Mouse (Mus musculus): Measurements from ENCODE around the gene Def8. TPM values are rescaled to one million over a fixed set of nuclear protein-coding genes. Genes with fewer than 3 reads are reported as not detected.

The Def8 gene
- 13.0 and 14.8 TPM in 2 replicates for polyA plus RNA-seq (2015; fragmentation: Nextera tagmentation; extraction: Ambion mirVana)

- DNase-seq (no peak), ATAC-seq (ENCODE audit: low read depth) (no peak)
- Histone ChIP-seq H3K9ac (no peak within 1 kb of the TSS), H3K9me3 (replicated peaks) (peaks cover 22% of the 10 kb centered on the region), H3K27me3 (no peaks in the 10 kb centered on the region), H3K4me1 (replicated peaks) (peaks cover 13% of the 10 kb centered on the region), H3K4me3 (replicated peaks) (peak within 1 kb of the TSS; percentile 21), H3K4me2 (peak within 1 kb of the TSS; percentile 51), H3K27ac (no peak within 1 kb of the TSS), H3K36me3 (peaks cover 4% of the 10 kb centered on the region; the same call in 1 of the 2 replicates)
- 66% methylated on average over 7 of the region's 7 CpGs for WGBS (ENCODE audit: insufficient replicate concordance)
Observed at GRCm38 (mm10) chr8:123423441-123423840, at the start of gene Def8. Def8 (plus strand) TSS chr8:123423527.

- peak overlapping the region; percentile 87 for H3K4me3 ChIP-seq (replicated peaks)
- no peaks in the 10 kb centered on the region for H3K9me3 ChIP-seq (replicated peaks)
- ATAC-seq (ENCODE audit: low read depth) = peak; percentile 74
- H3K4me2 ChIP-seq = peak overlapping the region; percentile 92
- peaks cover 37% of the 10 kb centered on the region for H3K4me1 ChIP-seq (replicated peaks)
- under 1% methylated on average over 20 of the region's 20 CpGs for WGBS (ENCODE audit: insufficient replicate concordance)
- H3K36me3 ChIP-seq = peaks cover 17% of the 10 kb centered on the region
- no peaks in the 10 kb centered on the region for H3K27me3 ChIP-seq
- H3K9ac ChIP-seq = peak overlapping the region; percentile 91
- peak overlapping the region; percentile 93 for H3K27ac ChIP-seq
- DNase-seq = peak; percentile 91
Observed at GRCm38 (mm10) chr8:123374239-123374578, 49.1 kb upstream of the Def8 start.

- 85% methylated on average over 10 of the region's 10 CpGs for WGBS (ENCODE audit: insufficient replicate concordance)
- ATAC-seq (ENCODE audit: low read depth) (no peak), DNase-seq (no peak)
- no peak overlapping the region for H3K4me3 ChIP-seq (replicated peaks)
- H3K27me3 ChIP-seq = no peaks in the 10 kb centered on the region
- H3K9ac ChIP-seq = 0 out of 2 replicates have a peak overlapping the region, but pooled peaks have one; percentile 91
- H3K4me2 ChIP-seq = no peak overlapping the region
- peaks cover 33% of the 10 kb centered on the region for H3K4me1 ChIP-seq (replicated peaks)
- H3K9me3 ChIP-seq (replicated peaks) = no peaks in the 10 kb centered on the region
- H3K36me3 ChIP-seq = peaks cover 24% of the 10 kb centered on the region
- H3K27ac ChIP-seq = no peak overlapping the region
Observed at GRCm38 (mm10) chr8:123375701-123376100, 47.6 kb upstream of the Def8 start.

- Histone ChIP-seq H3K36me3 (peaks cover 28% of the 10 kb centered on the region), H3K4me1 (replicated peaks) (peaks cover 33% of the 10 kb centered on the region), H3K4me2 (no peak overlapping the region), H3K27me3 (no peaks in the 10 kb centered on the region), H3K9ac (no peak overlapping the region), H3K9me3 (replicated peaks) (no peaks in the 10 kb centered on the region), H3K27ac (no peak overlapping the region), H3K4me3 (replicated peaks) (no peak overlapping the region)
- ATAC-seq (ENCODE audit: low read depth) (no peak), DNase-seq (no peak)
- WGBS (ENCODE audit: insufficient replicate concordance) = 70% methylated on average over 8 of the region's 8 CpGs
Observed at GRCm38 (mm10) chr8:123376106-123376505, 47.2 kb upstream of the Def8 start.

GRCm38 (mm10) chr8:123381711-123382110 lies 41.6 kb upstream of the Def8 start:
- DNase-seq (no peak), ATAC-seq (ENCODE audit: low read depth) (no peak)
- Histone ChIP-seq H3K9me3 (replicated peaks) (no peaks in the 10 kb centered on the region), H3K36me3 (peaks cover 71% of the 10 kb centered on the region), H3K27ac (no peak overlapping the region), H3K4me2 (no peak overlapping the region), H3K27me3 (no peaks in the 10 kb centered on the region), H3K4me1 (replicated peaks) (no peaks in the 10 kb centered on the region), H3K4me3 (replicated peaks) (no peak overlapping the region), H3K9ac (no peak overlapping the region)
- WGBS (ENCODE audit: insufficient replicate concordance) = 82% methylated on average over 4 of the region's 4 CpGs

- H3K4me3 ChIP-seq (replicated peaks) = no peak overlapping the region
- no peak for ATAC-seq (ENCODE audit: low read depth)
- H3K4me1 ChIP-seq (replicated peaks) = no peaks in the 10 kb centered on the region
- H3K36me3 ChIP-seq = peaks cover 79% of the 10 kb centered on the region
- no peak overlapping the region for H3K4me2 ChIP-seq
- H3K27me3 ChIP-seq = no peaks in the 10 kb centered on the region
- no peak overlapping the region for H3K27ac ChIP-seq
- H3K9me3 ChIP-seq (replicated peaks) = no peaks in the 10 kb centered on the region
- 85% methylated on average over 8 of the region's 8 CpGs for WGBS (ENCODE audit: insufficient replicate concordance)
- H3K9ac ChIP-seq = no peak overlapping the region
- DNase-seq = no peak
Observed at GRCm38 (mm10) chr8:123382516-123382915, 40.8 kb upstream of the Def8 start.

- ATAC-seq (ENCODE audit: low read depth) (no peak), DNase-seq (no peak)
- H3K4me2 ChIP-seq = no peak overlapping the region
- peaks cover 94% of the 10 kb centered on the region for H3K36me3 ChIP-seq
- no peaks in the 10 kb centered on the region for H3K9me3 ChIP-seq (replicated peaks)
- no peaks in the 10 kb centered on the region for H3K27me3 ChIP-seq
- H3K4me1 ChIP-seq (replicated peaks) = no peaks in the 10 kb centered on the region
- no peak overlapping the region for H3K4me3 ChIP-seq (replicated peaks)
- no peak overlapping the region for H3K9ac ChIP-seq
- WGBS (ENCODE audit: insufficient replicate concordance) = 62% methylated on average over 9 of the region's 9 CpGs
- no peak overlapping the region for H3K27ac ChIP-seq
Observed at GRCm38 (mm10) chr8:123384883-123385540, 38.3 kb upstream of the Def8 start.

GRCm38 (mm10) chr8:123387041-123387440 lies 36.3 kb upstream of the Def8 start:
- Histone ChIP-seq H3K27ac (no peak overlapping the region), H3K4me3 (replicated peaks) (no peak overlapping the region), H3K4me2 (no peak overlapping the region), H3K9ac (no peak overlapping the region), H3K36me3 (peaks cover 99% of the 10 kb centered on the region), H3K9me3 (replicated peaks) (no peaks in the 10 kb centered on the region), H3K4me1 (replicated peaks) (no peaks in the 10 kb centered on the region), H3K27me3 (no peaks in the 10 kb centered on the region)
- 63% methylated on average over 3 of the region's 3 CpGs for WGBS (ENCODE audit: insufficient replicate concordance)
- DNase-seq = no peak
- no peak for ATAC-seq (ENCODE audit: low read depth)

- Histone ChIP-seq H3K9ac (no peak overlapping the region), H3K27ac (no peak overlapping the region), H3K4me1 (replicated peaks) (no peaks in the 10 kb centered on the region), H3K9me3 (replicated peaks) (no peaks in the 10 kb centered on the region), H3K36me3 (peaks cover 99% of the 10 kb centered on the region), H3K4me3 (replicated peaks) (no peak overlapping the region), H3K27me3 (no peaks in the 10 kb centered on the region), H3K4me2 (no peak overlapping the region)
- WGBS (ENCODE audit: insufficient replicate concordance) = 82% methylated on average over 8 of the region's 8 CpGs
- ATAC-seq (ENCODE audit: low read depth) (no peak), DNase-seq (no peak)
Observed at GRCm38 (mm10) chr8:123387801-123388200, 35.5 kb upstream of the Def8 start.

- no peaks in the 10 kb centered on the region for H3K27me3 ChIP-seq
- no peak overlapping the region for H3K4me3 ChIP-seq (replicated peaks)
- H3K36me3 ChIP-seq = peaks cover 99% of the 10 kb centered on the region
- H3K9ac ChIP-seq = no peak overlapping the region
- no peak for DNase-seq
- no peak overlapping the region for H3K27ac ChIP-seq
- H3K4me2 ChIP-seq = no peak overlapping the region
- WGBS (ENCODE audit: insufficient replicate concordance) = 84% methylated on average over 7 of the region's 7 CpGs
- no peak for ATAC-seq (ENCODE audit: low read depth)
- H3K4me1 ChIP-seq (replicated peaks) = no peaks in the 10 kb centered on the region
- no peaks in the 10 kb centered on the region for H3K9me3 ChIP-seq (replicated peaks)
Observed at GRCm38 (mm10) chr8:123389026-123389425, 34.3 kb upstream of the Def8 start.

GRCm38 (mm10) chr8:123398308-123398707 lies 25.0 kb upstream of the Def8 start:
- no peaks in the 10 kb centered on the region for H3K9me3 ChIP-seq (replicated peaks)
- no peak overlapping the region for H3K4me2 ChIP-seq
- ATAC-seq (ENCODE audit: low read depth) = peak; percentile 12; the same call in 1 of the 2 replicates
- H3K36me3 ChIP-seq = peaks cover 92% of the 10 kb centered on the region
- H3K27ac ChIP-seq = no peak overlapping the region; the same call in 1 of the 2 replicates
- peaks cover 7% of the 10 kb centered on the region for H3K4me1 ChIP-seq (replicated peaks)
- H3K4me3 ChIP-seq (replicated peaks) = no peak overlapping the region
- no peak overlapping the region for H3K9ac ChIP-seq
- H3K27me3 ChIP-seq = no peaks in the 10 kb centered on the region
- no peak for DNase-seq
- WGBS (ENCODE audit: insufficient replicate concordance) = 76% methylated on average over 13 of the region's 13 CpGs

- Histone ChIP-seq H3K9ac (no peak overlapping the region), H3K4me3 (replicated peaks) (no peak overlapping the region), H3K4me1 (replicated peaks) (peaks cover 21% of the 10 kb centered on the region), H3K9me3 (replicated peaks) (no peaks in the 10 kb centered on the region), H3K36me3 (peaks cover 55% of the 10 kb centered on the region), H3K27me3 (no peaks in the 10 kb centered on the region), H3K4me2 (no peak overlapping the region), H3K27ac (no peak overlapping the region)
- DNase-seq = no peak
- 82% methylated on average over 9 of the region's 9 CpGs for WGBS (ENCODE audit: insufficient replicate concordance)
- no peak for ATAC-seq (ENCODE audit: low read depth)
Observed at GRCm38 (mm10) chr8:123401936-123402335, 21.4 kb upstream of the Def8 start.

Measured in liver, embryonic 13.5 days (tissue).